Mouse (Mus musculus) midbrain, embryonic 14.5 days (tissue): ENCODE results near the gene Irf8. TPM values are rescaled to one million over a fixed set of nuclear protein-coding genes. Genes with fewer than 3 reads are reported as not detected.
"Not testable (repeated sequence)": the region's sequence is repeated elsewhere in the genome, so short reads cannot be mapped to it uniquely, and the experiment has no call there.

Experiments used
- ATAC-seq: fragments of 200-750 bp; cut with Nextera tagmentation; 2 replicates; pipeline ENCODE4 v1.8.0; 2017; ENCODE audit warnings: moderate number of reproducible peaks, moderate library complexity; ENCODE audit not compliant: low FRiP score, low TSS enrichment
- DNase-seq: peaks from one replicate; pipeline ENCODE4 v3.0.0-alpha.2; 2015
- H3K27ac ChIP-seq: fragments of 300-500 bp; sonication (generic); replicated peaks from 2 replicates; pipeline ENCODE4 v1.5.1; 2014; ENCODE audit warnings: mild to moderate bottlenecking, low read depth, low read length, moderate library complexity
- H3K27me3 ChIP-seq: fragments of 300-500 bp; sonication (generic); 2 replicates; pipeline ENCODE4 v1.6.1; 2014; ENCODE audit warnings: low read length, control low read depth, mixed read lengths; ENCODE audit not compliant: control insufficient read depth, insufficient read depth
- H3K36me3 ChIP-seq: fragments of 300-500 bp; sonication (generic); 2 replicates; pipeline ENCODE4 v1.6.1; 2014; ENCODE audit warnings: low read length, control low read depth; ENCODE audit not compliant: control insufficient read depth, insufficient read depth
- H3K4me1 ChIP-seq: fragments of 300-500 bp; sonication (generic); 2 replicates; pipeline ENCODE4 v1.6.1; 2014; ENCODE audit warnings: mild to moderate bottlenecking, antibody characterized with exemption, low read length, control low read depth; ENCODE audit not compliant: control insufficient read depth, insufficient read depth
- H3K4me2 ChIP-seq: fragments of 300-500 bp; sonication (generic); 2 replicates; pipeline ENCODE4 v1.6.1; 2014; ENCODE audit warnings: mild to moderate bottlenecking, low read length, moderate library complexity
- H3K4me3 ChIP-seq: fragments of 300-500 bp; sonication (generic); replicated peaks from 2 replicates; pipeline ENCODE4 v1.5.1; 2014; ENCODE audit warnings: low read depth, low read length
- H3K9ac ChIP-seq: fragments of 300-500 bp; sonication (generic); replicated peaks from 2 replicates; pipeline ENCODE4 v1.6.1; 2014; ENCODE audit warnings: mild to moderate bottlenecking, low read length, moderate library complexity
- H3K9me3 ChIP-seq: fragments of 300-500 bp; sonication (generic); 2 replicates; pipeline ENCODE4 v1.6.1; 2016; ENCODE audit warnings: low read length, control low read depth, mixed read lengths; ENCODE audit not compliant: control insufficient read depth
- WGBS: fragments of 180-500 bp; shearing (Covaris S2); extraction: QIAGEN DNeasy Blood & Tissue Kit; methylation state at CpG from one replicate; pipeline ENCODE4 v1.1.7; 2014; 5-methylcytosine and 5-hydroxymethylcytosine counted together
- polyA plus RNA-seq: library from polyadenylated mRNA; unstranded; fragments of >200 nt; fragmentation: Nextera tagmentation; extraction: Ambion mirVana; gene quantifications from 2 replicates; pipeline ENCODE4 v1.2.1, GENCODE M21; 2014

Irf8 gene
- polyA plus RNA-seq, 1 experiment from 2014 or later = 4.0 TPM

GRCm38 (mm10) chr8:120709176-120709575 lies 27.0 kb upstream of the Irf8 start:
- no peaks in the 10 kb centered on the region for H3K36me3 ChIP-seq
- 88% methylated on average over 10 of the region's 10 CpGs for WGBS

GRCm38 (mm10) chr8:120715200-120715599 lies 21.0 kb upstream of the Irf8 start:
- H3K4me3 ChIP-seq = no peak overlapping the region
- no peak overlapping the region for H3K4me2 ChIP-seq
- no peaks in the 10 kb centered on the region for H3K4me1 ChIP-seq
- H3K27ac ChIP-seq = no peak overlapping the region
- H3K9ac ChIP-seq = no peak overlapping the region
- ATAC-seq = no peak
- no peaks in the 10 kb centered on the region for H3K27me3 ChIP-seq
- WGBS = 87% methylated on average over 6 of the region's 6 CpGs
- no peak for DNase-seq
- H3K9me3 ChIP-seq = no peaks in the 10 kb centered on the region
- H3K36me3 ChIP-seq = no peaks in the 10 kb centered on the region

More at GRCm38 (mm10) chr8:120709176-120709575, 27.0 kb upstream of the Irf8 start:
- H3K27me3 ChIP-seq = no peaks in the 10 kb centered on the region
- no peaks in the 10 kb centered on the region for H3K4me1 ChIP-seq
- no peak overlapping the region for H3K9ac ChIP-seq
- H3K27ac ChIP-seq = no peak overlapping the region
- no peak overlapping the region for H3K4me2 ChIP-seq
- no peaks in the 10 kb centered on the region for H3K9me3 ChIP-seq
- no peak for DNase-seq
- ATAC-seq = no peak
- H3K4me3 ChIP-seq = no peak overlapping the region

- H3K4me2 ChIP-seq = no peak overlapping the region
- WGBS = 78% methylated on average over 15 of the region's 15 CpGs
- H3K27ac ChIP-seq = no peak overlapping the region
- no peaks in the 10 kb centered on the region for H3K9me3 ChIP-seq
- no peaks in the 10 kb centered on the region for H3K4me1 ChIP-seq
- ATAC-seq (no peak), DNase-seq (no peak)
- H3K9ac ChIP-seq = no peak overlapping the region
- H3K4me3 ChIP-seq = no peak overlapping the region
- H3K36me3 ChIP-seq = no peaks in the 10 kb centered on the region
- no peaks in the 10 kb centered on the region for H3K27me3 ChIP-seq
Measured at GRCm38 (mm10) chr8:120715996-120716680, 20.0 kb upstream of the Irf8 start.

- Histone ChIP-seq H3K9me3 (no peaks in the 10 kb centered on the region), H3K4me2 (no peak overlapping the region), H3K9ac (no peak overlapping the region), H3K27ac (no peak overlapping the region), H3K4me1 (no peaks in the 10 kb centered on the region), H3K4me3 (no peak overlapping the region), H3K27me3 (no peaks in the 10 kb centered on the region), H3K36me3 (no peaks in the 10 kb centered on the region)
- DNase-seq (no peak), ATAC-seq (no peak)
- 75% methylated on average over 19 of the region's 19 CpGs for WGBS
Measured at GRCm38 (mm10) chr8:120719586-120720236, 16.4 kb upstream of the Irf8 start.

- no peaks in the 10 kb centered on the region for H3K9me3 ChIP-seq
- H3K9ac ChIP-seq = no peak overlapping the region
- WGBS = 74% methylated on average over 6 of the region's 6 CpGs
- no peak overlapping the region for H3K4me2 ChIP-seq
- DNase-seq (no peak), ATAC-seq (no peak)
- H3K4me1 ChIP-seq = no peaks in the 10 kb centered on the region
- no peaks in the 10 kb centered on the region for H3K27me3 ChIP-seq
- H3K4me3 ChIP-seq = no peak overlapping the region
- H3K27ac ChIP-seq = no peak overlapping the region
- H3K36me3 ChIP-seq = no peaks in the 10 kb centered on the region
Measured at GRCm38 (mm10) chr8:120723025-120723424, 13.1 kb upstream of the Irf8 start.

- H3K9me3 ChIP-seq, H3K4me3 ChIP-seq, H3K27me3 ChIP-seq, H3K4me1 ChIP-seq, H3K9ac ChIP-seq, H3K27ac ChIP-seq, H3K4me2 ChIP-seq, DNase-seq, H3K36me3 ChIP-seq, ATAC-seq: not testable (repeated sequence)
- 94% methylated on average over 2 of the region's 4 CpGs for WGBS
Measured at GRCm38 (mm10) chr8:120724096-120724495, 12.1 kb upstream of the Irf8 start.

GRCm38 (mm10) chr8:120724816-120725575 lies 11.2 kb upstream of the Irf8 start:
- no peaks in the 10 kb centered on the region for H3K9me3 ChIP-seq
- H3K36me3 ChIP-seq = no peaks in the 10 kb centered on the region
- 81% methylated on average over 17 of the region's 17 CpGs for WGBS
- H3K4me3 ChIP-seq = no peak overlapping the region
- H3K4me2 ChIP-seq = no peak overlapping the region
- ATAC-seq (no peak), DNase-seq (no peak)
- H3K4me1 ChIP-seq = no peaks in the 10 kb centered on the region
- H3K9ac ChIP-seq = no peak overlapping the region
- H3K27ac ChIP-seq = no peak overlapping the region
- H3K27me3 ChIP-seq = no peaks in the 10 kb centered on the region

GRCm38 (mm10) chr8:120725576-120725950 lies 10.6 kb upstream of the Irf8 start:
- Histone ChIP-seq H3K9ac (no peak overlapping the region), H3K27ac (no peak overlapping the region), H3K4me3 (no peak overlapping the region), H3K9me3 (no peaks in the 10 kb centered on the region), H3K4me1 (no peaks in the 10 kb centered on the region), H3K27me3 (no peaks in the 10 kb centered on the region), H3K36me3 (no peaks in the 10 kb centered on the region), H3K4me2 (no peak overlapping the region)
- DNase-seq (no peak), ATAC-seq (no peak)
- 89% methylated on average over 5 of the region's 5 CpGs for WGBS
